Mouse (Mus musculus): ENCODE results near the gene Fbxw8. TPM values are rescaled to one million over a fixed set of nuclear protein-coding genes. Genes with fewer than 3 reads are reported as not detected.

Fbxw8 gene
- polyA plus RNA-seq (2016; fragmentation: Nextera tagmentation; extraction: Ambion mirVana): 31.7 and 32.2 TPM in 2 replicates

DNA sequence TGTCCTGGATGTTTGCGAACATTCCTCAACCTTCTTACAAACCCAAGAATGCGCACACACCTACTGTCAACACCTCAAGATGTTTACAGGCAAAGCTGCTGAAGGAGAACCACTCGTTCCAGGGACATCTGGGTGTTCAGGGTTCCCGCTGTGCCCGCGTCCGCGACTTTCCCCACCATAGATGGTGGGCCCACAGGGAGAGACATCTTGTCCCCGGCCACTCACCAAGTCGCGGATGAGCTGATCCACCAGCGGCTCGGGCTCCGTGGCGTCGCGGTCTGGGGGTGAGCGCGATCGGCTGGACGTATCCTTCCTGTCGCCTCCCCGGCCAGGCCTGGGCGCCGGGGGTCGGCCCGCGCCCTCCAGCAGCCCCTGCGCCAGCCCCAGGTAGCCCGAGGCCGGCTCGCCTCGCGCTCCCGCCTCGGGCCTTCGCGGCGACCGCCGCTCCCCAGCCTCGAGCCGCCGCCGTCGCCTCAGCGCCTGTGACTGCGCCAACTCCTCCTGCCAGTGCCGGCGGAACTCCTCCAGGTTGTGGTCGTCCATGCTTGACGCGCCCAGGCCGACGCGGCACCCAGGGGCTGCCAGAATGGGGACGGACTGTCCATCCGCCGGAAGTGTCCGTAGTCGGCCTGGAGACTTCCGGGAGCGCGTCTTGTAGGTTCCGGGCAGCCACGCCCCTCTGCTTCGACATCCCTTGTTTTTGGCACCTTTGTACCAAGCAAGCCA lies at the start of gene Fbxw8:
Gene Fbxw8 (minus strand): TSS at position 626 of the 726 bp plus-strand sequence.
- Histone ChIP-seq H3K4me3 (peak within 1 kb of the TSS; percentile 80), H3K36me3 (peaks cover 28% of the 10 kb centered on the region), H3K27ac (replicated peaks) (peak within 1 kb of the TSS; percentile 87), H3K4me1 (peaks cover 22% of the 10 kb centered on the region), H3K9me3 (replicated peaks) (no peaks in the 10 kb centered on the region), H3K27me3 (ENCODE audit: low read depth, poor library complexity, severe bottlenecking) (no peaks in the 10 kb centered on the region)
- peak; percentile 91 for DNase-seq (ENCODE audit: low spot score)
- under 1% methylated on average over 67 of the region's 67 CpGs for WGBS

GRCm38 (mm10) chr5:118204675-118205440 lies 49.6 kb upstream of the Fbxw8 start:
- H3K27ac ChIP-seq (replicated peaks): no peak overlapping the region
- H3K36me3 ChIP-seq: peaks cover 13% of the 10 kb centered on the region
- H3K4me3 ChIP-seq: no peak overlapping the region
- no peaks in the 10 kb centered on the region for H3K27me3 ChIP-seq (ENCODE audit: low read depth, poor library complexity, severe bottlenecking)
- no peak for DNase-seq (ENCODE audit: low spot score)
- no peaks in the 10 kb centered on the region for H3K9me3 ChIP-seq (replicated peaks)
- peaks cover 30% of the 10 kb centered on the region for H3K4me1 ChIP-seq
- WGBS: 90% methylated on average over 16 of the region's 16 CpGs

GRCm38 (mm10) chr5:118199670-118200069 lies 44.4 kb upstream of the Fbxw8 start:
- WGBS: 77% methylated on average over 5 of the region's 5 CpGs

DNA sequence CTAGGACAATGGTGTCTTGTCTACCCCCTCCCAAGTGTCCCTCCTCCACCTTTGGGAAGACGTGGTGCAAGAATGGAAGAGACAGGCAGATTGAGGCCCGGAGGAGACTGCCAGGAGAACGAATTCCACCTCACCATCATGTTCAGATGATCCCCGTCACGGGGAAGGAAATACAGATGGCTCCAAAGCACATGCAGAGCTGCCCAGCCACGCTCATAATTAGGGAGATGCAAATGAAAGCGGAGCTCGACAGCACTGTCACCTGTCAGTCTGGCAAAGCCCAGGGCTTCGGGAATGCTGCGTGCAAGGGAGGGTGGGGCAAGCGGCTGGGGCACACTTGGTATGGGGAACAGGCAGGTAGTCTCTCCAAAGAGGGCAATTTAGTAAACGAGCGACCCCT lies 42.2 kb upstream of the Fbxw8 start:
- Histone ChIP-seq H3K4me3 (no peak overlapping the region), H3K9me3 (replicated peaks) (no peaks in the 10 kb centered on the region), H3K36me3 (peaks cover 13% of the 10 kb centered on the region), H3K27me3 (ENCODE audit: low read depth, poor library complexity, severe bottlenecking) (peaks cover 8% of the 10 kb centered on the region; the same call in 1 of the 2 replicates), H3K4me1 (peaks cover 12% of the 10 kb centered on the region), H3K27ac (replicated peaks) (no peak overlapping the region)
- WGBS: 80% methylated on average over 13 of the region's 13 CpGs
- DNase-seq (ENCODE audit: low spot score): no peak

More at GRCm38 (mm10) chr5:118199670-118200069, 44.4 kb upstream of the Fbxw8 start:
- DNase-seq (ENCODE audit: low spot score): no peak
- Histone ChIP-seq H3K9me3 (replicated peaks) (no peaks in the 10 kb centered on the region), H3K4me3 (no peak overlapping the region), H3K27me3 (ENCODE audit: low read depth, poor library complexity, severe bottlenecking) (no peaks in the 10 kb centered on the region), H3K4me1 (0 out of 2 replicates have a peak, but pooled peaks cover 7% of the 10 kb centered on the region), H3K36me3 (peaks cover 13% of the 10 kb centered on the region), H3K27ac (replicated peaks) (no peak overlapping the region)

DNA sequence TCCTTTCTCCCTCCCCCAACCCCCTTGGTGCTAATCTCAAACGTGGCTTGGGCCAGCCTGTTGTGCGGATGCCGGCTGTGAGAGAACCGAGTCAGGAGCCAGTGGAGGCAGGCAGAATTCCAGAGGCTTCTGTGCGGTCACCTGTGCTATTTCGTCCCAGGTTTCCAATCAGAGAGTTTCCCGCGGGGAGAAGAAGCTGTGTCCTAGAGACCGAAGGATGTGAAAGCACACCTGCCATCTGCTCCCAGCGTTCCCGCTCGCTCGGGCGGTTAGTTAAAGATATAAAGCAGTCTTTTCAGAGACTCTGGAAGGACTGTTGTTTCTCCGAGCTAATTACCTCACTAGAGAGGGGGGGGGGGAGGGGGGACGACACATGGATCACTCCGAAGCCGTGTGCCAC lies 37.0 kb upstream of the Fbxw8 start:
- Histone ChIP-seq H3K36me3 (no peaks in the 10 kb centered on the region), H3K4me1 (peaks cover 29% of the 10 kb centered on the region), H3K9me3 (replicated peaks) (no peaks in the 10 kb centered on the region), H3K4me3 (no peak overlapping the region), H3K27me3 (ENCODE audit: low read depth, poor library complexity, severe bottlenecking) (peaks cover 21% of the 10 kb centered on the region), H3K27ac (replicated peaks) (no peak overlapping the region)
- WGBS: 31% methylated on average over 18 of the region's 18 CpGs
- DNase-seq (ENCODE audit: low spot score): no peak

DNA sequence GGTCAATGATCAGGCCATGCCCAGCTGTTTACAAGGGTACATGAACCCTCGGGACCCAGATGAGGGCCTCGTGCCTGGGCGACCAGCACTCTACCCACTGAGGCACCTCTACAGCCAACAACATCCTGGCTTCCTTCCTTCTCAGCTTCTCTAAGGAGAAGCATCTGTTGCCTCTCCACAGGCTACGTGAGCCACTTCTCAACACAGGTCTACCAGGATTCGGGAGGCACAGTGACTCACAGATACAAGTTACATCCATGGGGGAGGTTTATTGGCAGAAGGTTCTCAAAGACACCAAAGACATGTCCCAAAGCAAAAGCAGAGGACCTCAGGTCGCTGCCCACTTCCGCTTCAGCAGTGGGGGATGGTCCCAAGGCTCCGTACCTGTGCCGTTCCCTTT lies 35.2 kb upstream of the Fbxw8 start:
- H3K27ac ChIP-seq (replicated peaks): no peak overlapping the region
- H3K27me3 ChIP-seq (ENCODE audit: low read depth, poor library complexity, severe bottlenecking): peaks cover 21% of the 10 kb centered on the region
- H3K4me1 ChIP-seq: peaks cover 30% of the 10 kb centered on the region
- H3K9me3 ChIP-seq (replicated peaks): no peaks in the 10 kb centered on the region
- no peak for DNase-seq (ENCODE audit: low spot score)
- WGBS: 83% methylated on average over 9 of the region's 9 CpGs
- no peaks in the 10 kb centered on the region for H3K36me3 ChIP-seq
- no peak overlapping the region for H3K4me3 ChIP-seq

- WGBS: 67% methylated on average over 6 of the region's 6 CpGs
- peaks cover 18% of the 10 kb centered on the region for H3K27me3 ChIP-seq (ENCODE audit: low read depth, poor library complexity, severe bottlenecking)
- no peak for DNase-seq (ENCODE audit: low spot score)
Measured at GRCm38 (mm10) chr5:118188356-118188755, 33.1 kb upstream of the Fbxw8 start.

DNA sequence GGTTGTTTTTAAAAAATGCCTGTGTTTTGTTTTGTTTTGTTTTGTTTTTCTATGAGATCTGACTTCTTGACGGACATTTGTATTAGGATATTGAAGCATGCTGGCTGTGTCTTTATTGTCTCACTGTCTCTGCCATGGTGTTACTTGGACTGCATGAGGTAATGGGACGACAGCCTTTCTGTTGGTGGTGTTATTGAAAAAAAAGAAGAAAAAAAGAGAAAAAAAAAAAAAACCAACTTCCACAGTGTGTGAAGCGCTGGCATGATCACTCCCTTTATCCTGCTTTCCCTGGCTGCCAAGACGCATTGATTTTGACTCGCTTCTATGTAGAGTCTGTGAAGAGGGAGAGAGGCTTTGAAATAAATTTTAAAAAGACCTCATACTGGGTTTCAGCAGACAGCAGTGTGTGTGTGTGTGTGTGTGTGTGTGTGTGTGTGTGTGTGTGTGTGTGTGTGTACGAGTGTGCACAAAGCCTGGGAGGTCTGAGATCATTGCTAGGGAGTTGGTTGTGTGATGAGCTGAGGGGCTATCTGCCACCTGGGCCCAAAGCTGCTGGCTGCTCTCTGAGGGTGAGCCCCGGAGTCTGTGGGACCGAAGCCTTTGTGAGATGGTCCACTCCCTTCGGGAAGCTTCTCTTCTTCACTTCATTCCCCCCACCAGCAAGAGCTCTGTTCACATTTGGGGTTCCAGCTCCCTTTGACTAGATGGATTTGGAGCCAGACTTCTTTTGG lies 31.8 kb upstream of the Fbxw8 start:
- peaks cover 12% of the 10 kb centered on the region for H3K27me3 ChIP-seq (ENCODE audit: low read depth, poor library complexity, severe bottlenecking)
- 86% methylated on average over 9 of the region's 9 CpGs for WGBS
- H3K36me3 ChIP-seq: no peaks in the 10 kb centered on the region
- no peak for DNase-seq (ENCODE audit: low spot score)
- H3K27ac ChIP-seq (replicated peaks): no peak overlapping the region
- H3K9me3 ChIP-seq (replicated peaks): no peaks in the 10 kb centered on the region
- peaks cover 17% of the 10 kb centered on the region for H3K4me1 ChIP-seq
- no peak overlapping the region for H3K4me3 ChIP-seq

More at GRCm38 (mm10) chr5:118188356-118188755, 33.1 kb upstream of the Fbxw8 start:
- no peak overlapping the region for H3K27ac ChIP-seq (replicated peaks)
- no peak overlapping the region for H3K4me3 ChIP-seq
- H3K4me1 ChIP-seq: peaks cover 26% of the 10 kb centered on the region
- no peaks in the 10 kb centered on the region for H3K9me3 ChIP-seq (replicated peaks)
- H3K36me3 ChIP-seq: no peaks in the 10 kb centered on the region

GRCm38 (mm10) chr5:118177640-118178039 lies 22.4 kb upstream of the Fbxw8 start:
- 82% methylated on average over 7 of the region's 7 CpGs for WGBS
- Histone ChIP-seq H3K4me1 (peaks cover 21% of the 10 kb centered on the region), H3K27me3 (ENCODE audit: low read depth, poor library complexity, severe bottlenecking) (peaks cover 36% of the 10 kb centered on the region), H3K9me3 (replicated peaks) (peaks cover 5% of the 10 kb centered on the region), H3K27ac (replicated peaks) (no peak overlapping the region), H3K36me3 (no peaks in the 10 kb centered on the region), H3K4me3 (no peak overlapping the region)
- DNase-seq (ENCODE audit: low spot score): no peak

DNA sequence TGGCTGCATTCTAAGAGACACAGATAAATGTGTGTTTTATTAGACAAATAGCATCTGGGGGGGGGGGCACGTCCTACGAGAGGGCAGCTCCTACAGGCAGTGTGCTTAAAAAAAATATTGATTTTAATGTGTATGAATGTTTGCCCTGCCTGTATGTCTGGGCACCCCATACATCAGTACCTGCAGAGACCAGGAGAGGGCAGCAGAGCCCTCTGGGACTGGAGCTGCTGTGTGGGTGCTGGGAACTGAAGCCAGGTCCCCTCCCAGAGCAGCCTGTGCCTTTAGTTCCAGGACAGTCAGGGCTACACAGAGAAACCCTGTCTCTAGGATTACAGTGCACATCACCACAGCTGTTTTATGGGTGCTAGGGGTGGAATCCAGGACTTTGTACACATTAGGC lies 19.9 kb upstream of the Fbxw8 start:
- peaks cover 46% of the 10 kb centered on the region for H3K4me1 ChIP-seq
- no peaks in the 10 kb centered on the region for H3K36me3 ChIP-seq
- 22% methylated on average over 2 of the region's 2 CpGs for WGBS
- peaks cover 61% of the 10 kb centered on the region for H3K27me3 ChIP-seq (ENCODE audit: low read depth, poor library complexity, severe bottlenecking)
- peak overlapping the region; percentile 51 for H3K4me3 ChIP-seq
- no peak for DNase-seq (ENCODE audit: low spot score)
- H3K27ac ChIP-seq (replicated peaks): no peak overlapping the region; the same call in 1 of the 2 replicates
- peaks cover 5% of the 10 kb centered on the region for H3K9me3 ChIP-seq (replicated peaks)

GRCm38 (mm10) chr5:118174310-118175009 lies 19.2 kb upstream of the Fbxw8 start:
- Histone ChIP-seq H3K4me3 (peak overlapping the region; percentile 51), H3K9me3 (replicated peaks) (peaks cover 5% of the 10 kb centered on the region), H3K36me3 (no peaks in the 10 kb centered on the region), H3K27ac (replicated peaks) (peak overlapping the region; percentile 63; the same call in 1 of the 2 replicates), H3K27me3 (ENCODE audit: low read depth, poor library complexity, severe bottlenecking) (peaks cover 68% of the 10 kb centered on the region), H3K4me1 (peaks cover 51% of the 10 kb centered on the region)
- DNase-seq (ENCODE audit: low spot score): peak; percentile 51
- whole genome bisulfite sequencing: under 1% methylated on average over 22 of the region's 22 CpGs

Measured in midbrain, embryonic 10.5 days (tissue).